Mouse (Mus musculus) CH12.LX (cell line): ENCODE measurements at regions not wholly inside any gene's neighbourhood (a gene's known extent, or its start where the extent isn't known, plus 50 kb on each side); places are given as distances from the start of the nearest gene placed in this dataset.

Source experiments
- DNase-seq: peaks from one replicate; pipeline ENCODE4 v3.0.0-alpha.2; 2013; ENCODE audit errors: extremely low read depth
- H3K27ac ChIP-seq: 2 replicates; pipeline ENCODE4 v1.5.1; 2012; ENCODE audit warnings: low read depth, mild to moderate bottlenecking, control low read depth, moderate library complexity; ENCODE audit not compliant: insufficient read depth
- H3K27me3 ChIP-seq: replicated peaks from 2 replicates; pipeline ENCODE3; 2012; ENCODE audit warnings: inconsistent platforms
- H3K36me3 ChIP-seq, 2 experiments: replicated peaks in 1 of 2; 2 replicates each; pipeline versions ENCODE3 to v1.6.1; 2012; ENCODE audit warnings: inconsistent platforms in 1 of 2, low read length in 1 of 2, mild to moderate bottlenecking in 1 of 2, mixed read lengths in 1 of 2, moderate library complexity in 1 of 2; ENCODE audit not compliant: control insufficient read depth in 1 of 2, insufficient read depth in 1 of 2
- H3K4me1 ChIP-seq, 2 experiments: 2 replicates each; pipeline ENCODE4 v1.6.1; 2012; ENCODE audit warnings: inconsistent platforms in 1 of 2, moderate library complexity in 1 of 2; ENCODE audit not compliant: insufficient read depth in 2 of 2, control insufficient read depth in 1 of 2
- H3K4me2 ChIP-seq: 2 replicates; pipeline ENCODE4 v1.6.1; 2012; ENCODE audit warnings: low read depth, mild to moderate bottlenecking, control low read depth; ENCODE audit not compliant: poor library complexity, insufficient read depth, severe bottlenecking
- H3K4me3 ChIP-seq, 3 experiments: fragments of 150-350 bp in 1 of 3; sonication (generic) in 1 of 3; replicated peaks in 1 of 3; 2 replicates each; pipeline versions ENCODE3 to v1.5.1; 2011 to 2012; ENCODE audit warnings: low read depth in 2 of 3, low read length in 2 of 3, mild to moderate bottlenecking in 2 of 3, moderate library complexity in 2 of 3, control low read depth in 1 of 3, improper control_type of control experiment in 1 of 3, inconsistent platforms in 1 of 3, mixed read lengths in 1 of 3; ENCODE audit not compliant: poor library complexity in 1 of 3
- H3K79me2 ChIP-seq: replicated peaks from 2 replicates; pipeline ENCODE4 v1.6.1; 2012; ENCODE audit warnings: mild to moderate bottlenecking, moderate library complexity; ENCODE audit not compliant: control insufficient read depth, poor library complexity, insufficient read depth, severe bottlenecking; ENCODE audit errors: extremely low read depth
- H3K9ac ChIP-seq: 2 replicates; pipeline ENCODE4 v1.6.1; 2012; ENCODE audit warnings: low read depth, mild to moderate bottlenecking, control low read depth, moderate library complexity; ENCODE audit not compliant: insufficient read depth
- H3K9me3 ChIP-seq: replicated peaks from 2 replicates; pipeline ENCODE3; 2012; ENCODE audit warnings: low read length, inconsistent platforms, mixed read lengths
- BHLHE40 ChIP-seq: IDR thresholded peaks from 2 replicates; pipeline ENCODE4 v1.6.1; 2011; ENCODE audit warnings: mild to moderate bottlenecking, low read depth, low read length, improper control_type of control experiment
- CHD2 ChIP-seq: IDR thresholded peaks from 2 replicates; pipeline ENCODE4 v1.6.1; 2011; ENCODE audit warnings: low read length, improper control_type of control experiment
- ETS1 ChIP-seq: conservative IDR thresholded peaks from 2 replicates; pipeline ENCODE4 v1.6.1; 2012; ENCODE audit warnings: low read depth, mild to moderate bottlenecking, inconsistent platforms, low read length, improper control_type of control experiment, moderate library complexity
- GABPA ChIP-seq: IDR thresholded peaks from 2 replicates; pipeline ENCODE4 v1.6.1; 2012; ENCODE audit warnings: low read depth, low read length, improper control_type of control experiment, inconsistent platforms; ENCODE audit not compliant: insufficient replicate concordance
- HCFC1 ChIP-seq: IDR thresholded peaks from 2 replicates; pipeline ENCODE4 v1.6.1; 2012; ENCODE audit warnings: low read depth, mild to moderate bottlenecking, inconsistent platforms, low read length, improper control_type of control experiment
- JUND ChIP-seq: conservative IDR thresholded peaks from 2 replicates; pipeline ENCODE4 v1.6.1; 2011; ENCODE audit warnings: low read depth, low read length, improper control_type of control experiment
- KAT2A ChIP-seq: IDR thresholded peaks from 2 replicates; pipeline ENCODE4 v1.6.1; 2012; ENCODE audit warnings: low read length, improper control_type of control experiment, inconsistent platforms; ENCODE audit not compliant: insufficient replicate concordance
- MAX ChIP-seq: IDR thresholded peaks from 2 replicates; pipeline ENCODE4 v1.6.1; 2011; ENCODE audit warnings: low read length, improper control_type of control experiment
- MXI1 ChIP-seq: IDR thresholded peaks from 2 replicates; pipeline ENCODE4 v1.6.1; 2011; ENCODE audit warnings: mild to moderate bottlenecking, low read depth, low read length, improper control_type of control experiment
- MYC ChIP-seq: IDR thresholded peaks from 2 replicates; pipeline ENCODE4 v1.6.1; 2011; ENCODE audit warnings: low read depth, mild to moderate bottlenecking, improper control_type of control experiment, low read length
- NRF1 ChIP-seq: IDR thresholded peaks from 2 replicates; pipeline ENCODE4 v1.6.1; 2014; ENCODE audit warnings: low read depth, mild to moderate bottlenecking, inconsistent platforms, low read length, improper control_type of control experiment, moderate library complexity
- PAX5 ChIP-seq: IDR thresholded peaks from 2 replicates; pipeline ENCODE4 v1.6.1; 2012; ENCODE audit warnings: low read length, inconsistent platforms, mixed read lengths
- POLR2AphosphoS2 ChIP-seq: IDR thresholded peaks from 2 replicates; pipeline ENCODE4 v1.6.1; 2011; ENCODE audit warnings: low read depth, low read length, improper control_type of control experiment
- RAD21 ChIP-seq: IDR thresholded peaks from 2 replicates; pipeline ENCODE4 v1.6.1; 2011; ENCODE audit warnings: low read depth, mild to moderate bottlenecking, low read length, improper control_type of control experiment, moderate library complexity
- RCOR1 ChIP-seq: conservative IDR thresholded peaks from 2 replicates; pipeline ENCODE4 v1.6.1; 2012; ENCODE audit warnings: low read depth, mild to moderate bottlenecking, inconsistent platforms, low read length, improper control_type of control experiment
- SIN3A ChIP-seq: IDR thresholded peaks from 2 replicates; pipeline ENCODE4 v1.6.1; 2012; ENCODE audit warnings: low read length, improper control_type of control experiment, inconsistent platforms
- SMC3 ChIP-seq: IDR thresholded peaks from 2 replicates; pipeline ENCODE4 v1.6.1; 2011; ENCODE audit warnings: low read depth, low read length, improper control_type of control experiment
- TBP ChIP-seq: conservative IDR thresholded peaks from 2 replicates; pipeline ENCODE4 v1.6.1; 2011; ENCODE audit warnings: low read depth, low read length, improper control_type of control experiment
- UBTF ChIP-seq: IDR thresholded peaks from 2 replicates; pipeline ENCODE4 v1.6.1; 2012; ENCODE audit warnings: low read depth, mild to moderate bottlenecking, inconsistent platforms, low read length, improper control_type of control experiment, moderate library complexity
- USF1 ChIP-seq: IDR thresholded peaks from 2 replicates; pipeline ENCODE4 v1.6.1; 2014; ENCODE audit warnings: low read depth, mild to moderate bottlenecking, inconsistent platforms, low read length, improper control_type of control experiment
- USF2 ChIP-seq: conservative IDR thresholded peaks from 2 replicates; pipeline ENCODE4 v1.6.1; 2011; ENCODE audit warnings: low read depth, low read length, improper control_type of control experiment
- ZC3H11A ChIP-seq: IDR thresholded peaks from 2 replicates; pipeline ENCODE4 v1.6.1; 2012; ENCODE audit warnings: low read depth, mild to moderate bottlenecking, inconsistent platforms, low read length, improper control_type of control experiment
- ZKSCAN1 ChIP-seq: IDR thresholded peaks from 2 replicates; pipeline ENCODE4 v1.6.1; 2012; ENCODE audit warnings: low read depth, inconsistent platforms, low read length, improper control_type of control experiment, borderline replicate concordance
- ZMIZ1 ChIP-seq: IDR thresholded peaks from 2 replicates; pipeline ENCODE4 v1.6.1; 2012; ENCODE audit warnings: low read depth, mild to moderate bottlenecking, inconsistent platforms, low read length, improper control_type of control experiment
- dilution Hi-C: fragments of 300-500 bp; cut with MboI; formaldehyde crosslinking; loops from 2 replicates; pipeline ENCODE4 v1.14.3; 2020; ENCODE audit warnings: low sequenced_read_pairs; ENCODE audit not compliant: extremely low pct_unique_long_range_greater_than_20kb, extremely low pct_ligation_motif_present
- in situ Hi-C: fragments of 300-500 bp; cut with MboI; formaldehyde crosslinking; loops from 3 replicates; pipeline ENCODE4 v1.14.3; 2019; ENCODE audit warnings: low sequenced_read_pairs, low pct_ligation_motif_present, low pct_unique_long_range_greater_than_20kb, mixed read lengths

DNA sequence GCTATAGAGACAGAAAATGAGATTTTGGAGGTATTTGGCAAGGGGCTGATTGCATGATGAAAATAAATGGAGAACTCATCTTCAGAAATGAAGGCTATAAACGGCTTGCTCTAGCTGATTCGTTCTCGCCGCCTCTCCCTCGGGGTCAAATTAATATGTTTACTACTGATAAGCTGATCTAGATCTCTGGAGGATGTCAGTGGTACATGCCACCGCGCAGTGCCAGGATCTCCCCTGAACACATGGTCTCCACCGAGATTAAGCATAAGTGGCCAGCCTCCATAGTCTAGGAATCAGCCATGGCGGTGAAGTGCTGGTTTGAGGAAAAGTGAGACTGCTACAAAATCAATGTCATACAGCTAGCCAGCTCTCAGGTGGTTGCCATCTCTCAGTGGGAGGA lies 61.0 kb upstream of the Aff3 start:
- in situ Hi-C loops, result no loop called here
- dilution Hi-C loops, result no loop called here
- no peaks in the 10 kb centered on the region for H3K36me3 ChIP-seq

DNA sequence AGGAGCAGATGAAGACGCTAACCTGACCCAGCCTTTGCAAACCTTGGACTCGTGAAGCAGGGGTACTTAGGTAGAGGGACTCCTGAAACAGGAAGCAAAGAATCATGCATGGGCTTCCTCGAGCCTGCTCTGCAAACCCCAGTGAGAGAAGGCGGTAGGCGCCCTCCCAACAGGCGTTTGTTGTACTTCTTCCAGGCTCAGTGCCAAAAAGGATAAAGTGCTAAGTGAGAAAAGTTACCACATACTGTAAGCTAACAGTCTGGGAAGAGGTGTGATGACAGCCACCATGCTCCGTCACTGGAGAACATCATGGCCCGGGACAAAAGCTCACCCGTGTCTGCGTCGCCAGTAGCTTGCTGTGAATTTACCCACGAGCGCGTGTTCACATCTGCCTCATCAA lies 59.9 kb upstream of the Aff3 start:
- no peaks in the 10 kb centered on the region for H3K27me3 ChIP-seq
- in situ Hi-C loops, result no loop called here

More for the DNA sequence above, 61.0 kb upstream of the Aff3 start:
- H3K27ac ChIP-seq, result no peak overlapping the region
- H3K27me3 ChIP-seq, result no peaks in the 10 kb centered on the region
- DNase-seq, result no peak
- 0 out of 4 replicates have a peak, but pooled peaks cover 0 to 2% of the 10 kb centered on the region in 2 experiments for H3K4me1 ChIP-seq
- H3K9me3 ChIP-seq, result no peaks in the 10 kb centered on the region
- TF ChIP-seq RAD21, result no peak
- no peak for TF ChIP-seq UBTF
- no peak for TF ChIP-seq JUND
- TF ChIP-seq GABPA, result no peak
- no peak for TF ChIP-seq ETS1
- no peak for TF ChIP-seq MXI1
- no peak for TF ChIP-seq HCFC1
- no peak for TF ChIP-seq ZMIZ1
- TF ChIP-seq MAX, result no peak
- TF ChIP-seq CHD2, result no peak
- TF ChIP-seq SIN3A, result no peak
- TF ChIP-seq POLR2AphosphoS2, result no peak
- no peak overlapping the region for H3K4me2 ChIP-seq
- H3K79me2 ChIP-seq, result no peaks in the 10 kb centered on the region
- no peak overlapping the region for H3K9ac ChIP-seq
- no peak overlapping the region for H3K4me3 ChIP-seq

More for the DNA sequence above, 59.9 kb upstream of the Aff3 start:
- dilution Hi-C loops, result no loop called here
- TF ChIP-seq BHLHE40, result no peak
- TF ChIP-seq KAT2A, result no peak
- no peak for TF ChIP-seq PAX5
- no peak for TF ChIP-seq SMC3
- TF ChIP-seq SIN3A, result no peak
- no peak for TF ChIP-seq ZKSCAN1
- no peak for TF ChIP-seq ZC3H11A
- TF ChIP-seq GABPA, result no peak
- no peak for TF ChIP-seq CHD2
- TF ChIP-seq USF2, result no peak
- TF ChIP-seq RCOR1, result no peak
- TF ChIP-seq NRF1, result no peak
- TF ChIP-seq MXI1, result no peak
- no peak for TF ChIP-seq TBP
- no peak for TF ChIP-seq MYC
- no peak for TF ChIP-seq USF1
- TF ChIP-seq, all 38 proteins: peak for 0
- no peaks in the 10 kb centered on the region for H3K79me2 ChIP-seq
- H3K36me3 ChIP-seq, result no peaks in the 10 kb centered on the region
- DNase-seq, result no peak
- no peak overlapping the region for H3K9ac ChIP-seq
- no peaks in the 10 kb centered on the region for H3K9me3 ChIP-seq
- H3K4me1 ChIP-seq, result 0 out of 4 replicates have a peak, but pooled peaks cover under 1 to 2% of the 10 kb centered on the region in 2 experiments
- H3K27ac ChIP-seq, result no peak overlapping the region
- H3K4me2 ChIP-seq, result no peak overlapping the region
- no peak overlapping the region for H3K4me3 ChIP-seq
